Mouse (Mus musculus) E14TG2a.4 (cell line): ENCODE measurements around the gene Olfr54.
A peak's percentile ranks its signal among the peaks of the same experiment; 100 is the strongest.
"Not testable (repeated sequence)": the region's sequence is repeated elsewhere in the genome, so short reads cannot be mapped to it uniquely, and the experiment has no call there.

Experiments
- H3K27me3 ChIP-seq: 2 replicates; pipeline ENCODE4 v1.6.1; 2014; ENCODE audit warnings: low read length, control low read depth; ENCODE audit not compliant: insufficient read depth
- H3K36me3 ChIP-seq: 2 replicates; pipeline ENCODE4 v1.6.1; 2014; ENCODE audit warnings: low read length, control low read depth; ENCODE audit not compliant: insufficient read depth
- H3K4me1 ChIP-seq: replicated peaks from 2 replicates; pipeline ENCODE4 v1.6.1; 2014; ENCODE audit warnings: low read depth, low read length, control low read depth
- H3K4me3 ChIP-seq: replicated peaks from 2 replicates; pipeline ENCODE4 v1.5.1; 2014; ENCODE audit warnings: mild to moderate bottlenecking, low read length
- H3K9me3 ChIP-seq: 2 replicates; pipeline ENCODE4 v1.6.1; 2014; ENCODE audit warnings: low read length, control low read depth
- CTCF ChIP-seq: conservative IDR thresholded peaks from 2 replicates; pipeline ENCODE4 v1.5.1; 2014; ENCODE audit warnings: low read length
- NANOG ChIP-seq: IDR thresholded peaks from 2 replicates; pipeline ENCODE4 v1.6.1; 2014; ENCODE audit warnings: borderline replicate concordance, low read length, mixed read lengths
- POU5F1 ChIP-seq: IDR thresholded peaks from 2 replicates; pipeline ENCODE4 v1.6.1; 2014; ENCODE audit warnings: low read length, borderline replicate concordance

Olfr54 gene

DNA sequence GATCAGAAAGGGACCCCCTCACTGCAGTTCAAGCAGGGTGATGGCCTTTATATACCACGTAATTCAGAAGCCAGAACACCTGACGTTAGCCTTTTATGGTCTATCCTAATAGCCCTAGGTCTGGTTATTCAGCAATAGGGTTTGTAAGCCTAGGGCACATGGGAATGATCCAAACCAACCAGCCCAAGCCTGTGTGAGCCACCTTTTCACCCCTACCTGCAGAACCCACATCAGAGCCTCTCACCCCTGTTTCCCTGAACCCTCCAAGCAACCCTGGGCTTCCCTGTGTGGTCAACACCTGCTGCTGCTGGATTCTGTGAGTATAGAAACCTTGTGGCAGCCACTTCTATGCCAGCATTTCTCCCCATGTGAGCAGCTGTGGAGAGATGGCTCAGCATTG lies 16.2 kb downstream of the Olfr54 start:
- no peak for TF ChIP-seq POU5F1
- no peak for TF ChIP-seq CTCF
- no peak for TF ChIP-seq NANOG

DNA sequence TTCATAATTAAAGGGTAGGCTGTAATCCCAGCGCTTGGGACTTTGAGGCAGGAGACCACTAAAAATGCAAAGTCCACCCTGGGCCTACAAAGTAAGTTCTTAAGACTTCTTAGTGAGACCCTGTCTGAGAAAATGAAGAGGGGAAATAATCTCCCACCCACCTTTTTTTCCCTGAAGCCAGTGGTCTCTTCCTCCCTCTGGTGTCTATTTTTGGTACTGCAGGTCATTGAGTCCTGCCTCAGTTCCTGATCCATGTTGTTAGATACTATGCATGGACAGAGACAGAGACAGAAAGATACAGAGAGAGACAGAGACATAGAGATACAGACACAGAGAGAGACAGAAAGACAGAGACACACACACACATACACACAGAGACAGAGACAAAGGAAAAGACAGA lies 18.8 kb downstream of the Olfr54 start:
- H3K4me3 ChIP-seq: no peak overlapping the region
- H3K4me1 ChIP-seq: peaks cover 21% of the 10 kb centered on the region
- no peak for TF ChIP-seq NANOG
- TF ChIP-seq CTCF: peak; percentile 98
- TF ChIP-seq POU5F1: no peak
- H3K36me3 ChIP-seq: no peaks in the 10 kb centered on the region
- no peaks in the 10 kb centered on the region for H3K27me3 ChIP-seq
- H3K9me3 ChIP-seq: peaks cover 14% of the 10 kb centered on the region

More for the DNA sequence above, 16.2 kb downstream of the Olfr54 start:
- H3K4me1 ChIP-seq: peaks cover 21% of the 10 kb centered on the region
- H3K4me3 ChIP-seq: no peak overlapping the region
- H3K36me3 ChIP-seq: no peaks in the 10 kb centered on the region
- peaks cover under 1% of the 10 kb centered on the region for H3K9me3 ChIP-seq
- H3K27me3 ChIP-seq: no peaks in the 10 kb centered on the region

DNA sequence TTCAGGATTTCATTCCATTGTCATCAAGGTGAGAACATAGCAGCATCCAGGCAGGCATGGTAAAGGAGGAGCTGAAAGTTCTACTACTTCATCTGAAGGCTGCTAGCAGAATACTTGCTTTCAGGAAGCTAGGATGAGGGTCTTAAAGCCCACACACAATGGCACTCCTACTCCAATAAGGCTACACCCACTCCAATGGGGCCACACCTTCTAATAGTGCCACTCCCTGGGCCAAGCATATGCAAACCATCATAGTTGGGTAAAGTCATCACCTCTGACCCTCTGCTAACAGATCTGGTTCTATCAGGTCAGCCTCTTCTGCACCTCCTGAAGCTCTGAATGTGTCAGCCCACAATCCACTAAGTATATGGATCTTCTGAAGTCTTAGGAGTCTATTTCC lies 20.1 kb downstream of the Olfr54 start:
- H3K36me3 ChIP-seq, H3K4me3 ChIP-seq, H3K27me3 ChIP-seq: not testable (repeated sequence)
- Histone ChIP-seq H3K9me3 (peaks cover 14% of the 10 kb centered on the region), H3K4me1 (peaks cover 21% of the 10 kb centered on the region)

DNA sequence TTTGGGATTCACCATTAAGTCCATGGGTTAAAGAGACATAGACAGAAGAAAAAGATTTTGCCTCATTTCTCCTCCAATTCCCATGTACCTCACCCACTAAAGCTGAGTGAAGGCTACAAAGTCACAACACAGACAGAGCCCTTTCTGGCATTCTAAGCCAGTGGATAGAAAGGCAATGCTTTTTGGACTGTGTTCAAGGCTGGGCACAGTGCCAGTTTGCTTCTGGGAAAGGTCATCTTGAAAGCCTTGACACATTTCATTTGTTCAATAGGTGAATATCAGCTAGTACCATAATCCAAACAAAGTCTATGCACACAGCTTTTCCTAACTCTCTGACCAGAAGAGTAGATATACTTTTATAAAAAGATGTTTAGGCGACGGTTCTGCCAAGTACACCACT lies 21.9 kb downstream of the Olfr54 start:
- Histone ChIP-seq H3K27me3 (no peaks in the 10 kb centered on the region), H3K9me3 (peaks cover 14% of the 10 kb centered on the region), H3K4me3 (no peak overlapping the region), H3K36me3 (no peaks in the 10 kb centered on the region), H3K4me1 (peaks cover 21% of the 10 kb centered on the region)
- TF ChIP-seq POU5F1 (no peak), NANOG (no peak), CTCF (no peak)

DNA sequence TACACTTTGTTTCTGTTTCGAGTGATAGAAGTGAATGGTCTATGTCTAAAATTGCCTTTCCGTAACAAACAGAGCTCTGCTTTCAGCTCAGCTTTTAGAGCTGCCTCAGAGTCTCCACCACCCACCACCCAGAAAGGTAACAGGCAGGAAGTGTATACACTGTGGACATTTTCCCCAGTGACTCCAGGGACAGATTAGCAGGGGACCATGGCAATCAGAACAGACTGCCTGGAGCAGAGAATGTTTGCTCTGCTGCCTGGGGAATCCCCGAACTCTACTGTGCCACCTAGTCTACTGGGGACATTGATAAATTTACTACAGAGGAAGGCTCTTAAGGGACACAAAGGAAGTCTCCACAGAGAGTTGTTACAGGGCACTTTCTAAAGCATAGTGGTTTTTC lies 30.7 kb downstream of the Olfr54 start:
- H3K27me3 ChIP-seq, H3K4me3 ChIP-seq, H3K36me3 ChIP-seq, H3K9me3 ChIP-seq, H3K4me1 ChIP-seq: not testable (repeated sequence)

GRCm38 (mm10) chr11:51047809-51048208 lies 33.8 kb downstream of the Olfr54 start, which contains the start of gene Olfr1375:
TSS of gene Olfr1375 (plus strand) at chr11:51048109.
- H3K9me3 ChIP-seq, H3K4me3 ChIP-seq, H3K27me3 ChIP-seq, H3K4me1 ChIP-seq, H3K36me3 ChIP-seq: not testable (repeated sequence)

DNA sequence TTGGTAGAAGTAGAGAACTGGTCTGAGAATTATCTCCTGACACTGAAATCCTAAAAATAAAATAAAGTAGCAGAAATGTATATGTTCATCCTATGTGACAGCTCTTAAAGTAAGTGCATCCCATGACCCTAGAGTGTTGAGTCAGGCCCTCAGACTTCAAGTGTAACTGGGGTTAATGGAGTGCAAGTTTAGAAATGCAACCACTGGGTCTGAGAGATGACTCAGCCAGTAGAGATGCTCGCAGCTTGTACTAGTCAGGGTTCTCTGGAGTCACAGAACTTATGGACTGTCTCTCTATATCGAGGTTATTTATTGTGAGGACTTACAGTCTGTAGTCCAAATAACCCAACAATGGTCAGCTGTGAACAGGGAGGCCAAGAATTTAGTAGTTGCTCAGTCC lies 37.6 kb downstream of the Olfr54 start:
- TF ChIP-seq CTCF (no peak), POU5F1 (no peak), NANOG (no peak)
- Histone ChIP-seq H3K9me3 (no peaks in the 10 kb centered on the region), H3K36me3 (no peaks in the 10 kb centered on the region), H3K27me3 (no peaks in the 10 kb centered on the region), H3K4me1 (peaks cover 12% of the 10 kb centered on the region), H3K4me3 (no peak overlapping the region)

DNA sequence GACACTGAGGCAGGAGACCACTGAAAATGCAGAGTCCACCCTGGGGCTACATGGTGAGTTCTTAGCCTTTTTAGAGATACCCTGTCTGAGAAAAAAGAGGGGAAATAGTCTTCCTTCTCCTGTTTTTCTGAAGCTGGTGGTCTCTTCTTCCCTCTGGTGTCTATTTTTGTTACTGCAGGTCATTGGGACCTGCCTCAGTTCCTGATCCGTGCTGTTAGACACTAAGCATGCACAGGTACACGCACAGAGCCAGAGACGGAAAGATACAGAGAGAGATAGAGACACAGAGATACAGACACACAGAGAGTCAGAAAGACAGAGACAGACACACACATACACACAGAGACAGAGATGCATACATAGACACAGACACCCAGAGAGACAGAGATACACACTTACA lies 39.2 kb downstream of the Olfr54 start:
- H3K9me3 ChIP-seq: no peaks in the 10 kb centered on the region
- peaks cover 12% of the 10 kb centered on the region for H3K4me1 ChIP-seq
- H3K36me3 ChIP-seq: no peaks in the 10 kb centered on the region
- TF ChIP-seq NANOG (no peak), POU5F1 (no peak), CTCF (peak; percentile 69)
- H3K4me3 ChIP-seq: no peak overlapping the region
- H3K27me3 ChIP-seq: no peaks in the 10 kb centered on the region

DNA sequence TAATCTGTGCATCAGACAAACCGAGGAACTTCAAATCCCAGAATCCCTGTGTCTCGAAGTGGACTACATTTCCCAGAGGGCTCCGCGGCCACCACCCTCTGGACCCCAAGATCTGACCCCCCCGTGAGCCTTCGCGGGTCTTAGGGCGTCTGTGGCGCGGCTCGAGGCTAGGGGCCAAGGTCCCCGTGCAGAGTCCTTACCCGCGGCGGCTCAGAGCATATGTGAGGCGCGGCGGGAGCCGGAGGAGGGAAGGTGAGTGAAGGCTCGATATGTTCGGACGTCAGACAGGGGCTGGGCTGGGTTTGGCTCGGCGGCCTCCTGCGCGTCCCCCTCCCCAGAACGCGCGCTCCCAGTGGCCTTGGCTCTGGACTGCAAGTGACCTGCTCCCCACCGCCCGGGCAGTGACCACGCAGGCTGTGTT lies 45.1 kb downstream of the Olfr54 start, which contains the start of gene Zfp354a:
Gene Zfp354a (plus strand): TSS at position 107 of the 421 bp plus-strand sequence.
- H3K27me3 ChIP-seq: peaks cover 9% of the 10 kb centered on the region
- TF ChIP-seq NANOG: no peak
- TF ChIP-seq POU5F1: no peak
- no peak for TF ChIP-seq CTCF
- H3K36me3 ChIP-seq: peaks cover 7% of the 10 kb centered on the region
- peaks cover 14% of the 10 kb centered on the region for H3K4me1 ChIP-seq
- H3K4me3 ChIP-seq: peak within 1 kb of the TSS; percentile 95
- H3K9me3 ChIP-seq: no peaks in the 10 kb centered on the region
